Mouse (Mus musculus) midbrain, postnatal 0 days (tissue): ENCODE measurements at regions not wholly inside any gene's neighbourhood (a gene's known extent, or its start where the extent isn't known, plus 50 kb on each side); places are given as distances from the start of the nearest gene placed in this dataset.

Experiments used
- ATAC-seq: fragments of 200-750 bp; cut with Nextera tagmentation; 2 replicates; pipeline ENCODE4 v1.8.0; 2017; ENCODE audit warnings: moderate number of reproducible peaks, mild to moderate bottlenecking, moderate TSS enrichment, moderate library complexity; ENCODE audit not compliant: low FRiP score
- DNase-seq: peaks from one replicate; pipeline ENCODE4 v3.0.0-alpha.2; 2015; ENCODE audit warnings: low spot score
- H3K27ac ChIP-seq: fragments of 300-500 bp; sonication (generic); 2 replicates; pipeline ENCODE4 v1.5.1; 2014; ENCODE audit warnings: low read depth, mild to moderate bottlenecking, low read length, mixed read lengths
- H3K27me3 ChIP-seq: fragments of 300-500 bp; sonication (generic); 2 replicates; pipeline ENCODE4 v1.6.1; 2014; ENCODE audit warnings: low read length, control low read depth, mixed read lengths; ENCODE audit not compliant: insufficient read depth
- H3K36me3 ChIP-seq: fragments of 300-500 bp; sonication (generic); 2 replicates; pipeline ENCODE4 v1.6.1; 2014; ENCODE audit warnings: low read length, control low read depth, mixed read lengths; ENCODE audit not compliant: insufficient read depth
- H3K4me1 ChIP-seq: fragments of 300-500 bp; sonication (generic); 2 replicates; pipeline ENCODE4 v1.6.1; 2014; ENCODE audit warnings: mild to moderate bottlenecking, control low read depth, antibody characterized with exemption, low read length, mixed read lengths; ENCODE audit not compliant: insufficient read depth
- H3K4me2 ChIP-seq: fragments of 300-500 bp; sonication (generic); 2 replicates; pipeline ENCODE4 v1.6.1; 2014; ENCODE audit warnings: low read depth, mild to moderate bottlenecking, low read length, mixed read lengths; ENCODE audit not compliant: poor library complexity, severe bottlenecking
- H3K4me3 ChIP-seq: fragments of 300-500 bp; sonication (generic); 2 replicates; pipeline ENCODE4 v1.5.1; 2014; ENCODE audit warnings: low read depth, mild to moderate bottlenecking, low read length, moderate library complexity
- H3K9ac ChIP-seq: fragments of 300-500 bp; sonication (generic); replicated peaks from 2 replicates; pipeline ENCODE4 v1.6.1; 2014; ENCODE audit warnings: mild to moderate bottlenecking, low read length, moderate library complexity, mixed read lengths; ENCODE audit not compliant: poor library complexity, severe bottlenecking
- H3K9me3 ChIP-seq: fragments of 300-500 bp; sonication (generic); 2 replicates; pipeline ENCODE4 v1.6.1; 2016; ENCODE audit warnings: low read length, control low read depth
- CTCF ChIP-seq: IDR thresholded peaks from 2 replicates; pipeline ENCODE4 v1.5.1; 2016; ENCODE audit warnings: antibody characterized with exemption, mild to moderate bottlenecking
- WGBS: fragments of 180-500 bp; shearing (Covaris S2); extraction: QIAGEN DNeasy Blood & Tissue Kit; methylation state at CpG from one replicate; pipeline ENCODE4 v1.1.7; 2014; 5-methylcytosine and 5-hydroxymethylcytosine counted together

DNA sequence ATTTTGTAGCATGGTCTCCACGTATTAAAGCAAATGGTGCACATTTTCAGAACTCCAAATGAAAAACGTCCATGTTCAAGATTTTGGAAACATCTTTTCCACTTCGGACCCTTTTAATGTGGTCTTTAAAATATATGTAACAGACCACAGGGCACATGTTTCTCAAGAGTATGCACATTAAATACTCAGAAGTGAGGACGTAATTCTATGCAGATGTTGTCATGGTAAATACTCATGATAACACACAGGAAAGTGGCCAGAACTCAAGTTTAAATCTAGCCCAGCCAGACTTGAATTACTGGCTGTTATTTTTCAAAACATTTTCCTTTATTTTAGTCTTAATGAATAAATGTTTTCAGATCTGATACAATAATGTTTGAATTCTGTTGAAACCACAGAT lies 719.7 kb downstream of the Ttll7 start:
- DNase-seq (no peak), ATAC-seq (no peak)
- 88% methylated on average over 4 of the region's 4 CpGs for WGBS
- H3K9ac ChIP-seq = no peak overlapping the region
- no peaks in the 10 kb centered on the region for H3K9me3 ChIP-seq
- H3K27ac ChIP-seq = no peak overlapping the region
- no peak overlapping the region for H3K4me2 ChIP-seq
- H3K4me1 ChIP-seq = no peaks in the 10 kb centered on the region
- H3K27me3 ChIP-seq = no peaks in the 10 kb centered on the region
- no peak for TF ChIP-seq CTCF
- no peak overlapping the region for H3K4me3 ChIP-seq
- no peaks in the 10 kb centered on the region for H3K36me3 ChIP-seq

DNA sequence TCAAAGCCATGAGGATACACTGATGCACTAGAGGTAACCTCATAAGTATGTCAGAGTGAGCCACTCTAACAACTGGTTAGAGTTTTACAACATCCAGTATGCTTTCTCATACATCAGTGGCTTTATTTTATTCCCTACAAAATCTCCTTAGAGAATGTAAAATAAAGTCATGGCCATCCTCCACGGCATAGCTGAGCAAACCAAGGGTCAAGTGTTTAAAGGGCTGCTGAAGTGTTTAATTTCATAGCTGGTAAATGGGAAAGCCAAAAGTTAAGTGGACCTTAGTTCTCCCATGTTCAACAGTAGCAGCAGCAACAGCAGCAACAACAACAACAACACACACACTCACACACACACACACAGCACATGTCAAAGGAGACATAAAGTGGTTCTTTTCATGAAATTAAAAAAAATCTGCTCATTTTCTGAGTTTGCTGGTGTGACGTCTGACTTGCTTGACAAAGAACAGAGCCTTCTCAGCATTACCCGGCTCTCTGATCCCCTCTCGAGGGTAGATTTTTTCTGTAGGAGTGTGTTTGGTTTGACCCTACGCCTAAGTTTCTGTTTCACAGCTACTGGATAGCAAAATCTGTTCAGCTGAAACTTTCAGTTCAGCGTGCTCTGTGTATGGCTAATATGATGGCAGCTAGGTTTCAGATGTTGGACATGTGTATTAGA lies 693.3 kb downstream of the Ttll7 start:
- H3K4me2 ChIP-seq = no peak overlapping the region
- WGBS = 79% methylated on average over 6 of the region's 6 CpGs

DNA sequence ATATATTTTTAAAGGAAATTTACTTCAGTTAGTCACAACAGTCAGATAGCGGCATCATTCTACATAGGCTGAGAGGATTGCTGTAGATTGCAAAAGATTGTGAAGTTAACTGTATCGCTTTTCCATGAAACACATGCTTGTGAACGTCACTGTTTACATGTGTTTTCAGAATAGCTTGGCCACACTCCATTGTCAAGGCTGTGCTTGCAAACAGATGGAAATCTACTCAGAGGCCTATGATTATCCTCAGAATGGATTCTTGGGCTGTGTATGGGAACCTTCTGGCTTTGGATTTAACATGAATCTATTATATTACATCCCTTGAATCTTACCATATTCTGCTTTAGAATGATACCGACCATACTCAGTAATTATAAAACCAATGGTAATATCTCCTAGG lies 690.1 kb downstream of the Ttll7 start:
- Histone ChIP-seq H3K27ac (no peak overlapping the region), H3K4me1 (no peaks in the 10 kb centered on the region), H3K4me2 (no peak overlapping the region), H3K4me3 (no peak overlapping the region), H3K9ac (no peak overlapping the region), H3K27me3 (no peaks in the 10 kb centered on the region), H3K36me3 (no peaks in the 10 kb centered on the region), H3K9me3 (no peaks in the 10 kb centered on the region)
- no peak for TF ChIP-seq CTCF
- ATAC-seq = no peak
- 93% methylated on average over 4 of the region's 4 CpGs for WGBS
- no peak for DNase-seq

More for the DNA sequence above, 693.3 kb downstream of the Ttll7 start:
- Histone ChIP-seq H3K9ac (no peak overlapping the region), H3K27me3 (no peaks in the 10 kb centered on the region), H3K9me3 (no peaks in the 10 kb centered on the region), H3K36me3 (no peaks in the 10 kb centered on the region), H3K4me3 (no peak overlapping the region), H3K27ac (no peak overlapping the region), H3K4me1 (no peaks in the 10 kb centered on the region)
- no peak for DNase-seq
- no peak for ATAC-seq
- TF ChIP-seq CTCF = no peak

DNA sequence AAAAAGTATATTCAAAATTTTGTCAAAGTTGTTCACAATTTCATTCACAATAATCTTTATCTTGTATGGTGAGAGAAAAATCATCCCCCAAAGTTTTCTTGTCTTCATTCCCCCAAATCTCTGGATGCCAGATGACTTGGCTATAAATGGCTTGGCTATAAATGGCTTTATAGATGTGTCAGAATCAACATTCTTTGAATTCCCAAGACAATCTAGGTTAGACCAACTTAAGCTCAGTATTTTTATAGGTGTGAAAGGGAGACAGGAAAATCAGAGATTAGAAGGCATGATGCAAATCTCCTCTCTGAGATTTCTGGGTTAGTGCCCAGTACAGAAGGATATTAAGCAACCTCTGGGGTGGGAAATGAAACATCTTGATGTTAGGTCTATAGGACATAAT lies 685.4 kb downstream of the Ttll7 start:
- no peaks in the 10 kb centered on the region for H3K9me3 ChIP-seq
- DNase-seq = no peak
- no peak overlapping the region for H3K9ac ChIP-seq
- no peaks in the 10 kb centered on the region for H3K4me1 ChIP-seq
- no peak overlapping the region for H3K4me2 ChIP-seq
- no peak overlapping the region for H3K4me3 ChIP-seq
- no peak for ATAC-seq
- H3K27ac ChIP-seq = no peak overlapping the region
- no peak for TF ChIP-seq CTCF
- H3K27me3 ChIP-seq = no peaks in the 10 kb centered on the region
- no peaks in the 10 kb centered on the region for H3K36me3 ChIP-seq

DNA sequence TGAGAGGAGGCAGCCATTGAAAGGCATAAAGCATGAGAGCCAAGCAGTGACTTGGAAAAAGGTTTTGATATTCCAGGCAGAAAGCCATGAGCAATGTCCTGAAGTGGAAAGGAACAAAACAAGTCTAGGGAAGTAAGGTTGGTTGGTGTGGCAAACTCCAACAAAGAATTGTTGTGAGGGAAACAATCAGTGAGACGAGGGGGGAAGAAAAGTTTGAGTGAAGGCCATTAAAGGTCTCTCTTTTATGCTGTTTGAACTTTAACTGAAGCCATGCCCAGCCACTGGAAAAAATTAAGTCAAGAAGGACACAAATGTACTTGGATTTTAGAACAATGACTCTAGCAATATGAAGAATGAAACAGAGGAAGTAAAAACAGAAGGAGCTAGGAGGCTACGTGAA lies 680.0 kb downstream of the Ttll7 start:
- H3K4me1 ChIP-seq = no peaks in the 10 kb centered on the region
- H3K27me3 ChIP-seq = no peaks in the 10 kb centered on the region
- H3K4me2 ChIP-seq = no peak overlapping the region
- H3K4me3 ChIP-seq = no peak overlapping the region
- ATAC-seq (no peak), DNase-seq (no peak)
- no peaks in the 10 kb centered on the region for H3K9me3 ChIP-seq
- 64% methylated on average over 2 of the region's 2 CpGs for WGBS
- H3K9ac ChIP-seq = no peak overlapping the region
- H3K27ac ChIP-seq = no peak overlapping the region
- no peak for TF ChIP-seq CTCF
- H3K36me3 ChIP-seq = no peaks in the 10 kb centered on the region

DNA sequence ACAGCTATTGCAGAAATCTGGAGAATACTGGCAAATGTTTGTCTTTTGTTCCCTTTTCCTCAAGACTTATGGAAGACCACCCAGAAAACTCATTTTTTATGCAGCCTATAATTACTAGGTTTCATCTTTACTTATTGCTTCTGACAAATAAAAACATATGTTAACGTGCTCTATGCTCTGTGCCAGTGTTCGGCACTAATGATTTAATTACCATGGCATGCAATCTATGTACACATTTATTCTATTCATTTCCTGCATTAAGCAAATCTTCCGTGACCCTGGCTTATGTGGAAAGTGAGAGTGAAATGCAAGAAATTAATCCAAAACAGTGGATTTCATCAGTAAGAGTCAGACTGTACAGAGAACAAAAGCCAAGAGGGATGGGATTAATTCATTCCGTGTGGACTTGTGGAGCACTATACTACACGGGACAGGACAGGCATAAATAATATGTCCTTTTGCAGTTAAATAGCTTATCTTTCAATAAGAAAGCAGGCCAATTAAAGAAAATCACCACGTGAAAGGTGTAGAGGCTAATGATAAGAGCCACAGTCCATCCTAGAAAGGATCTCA lies 679.5 kb downstream of the Ttll7 start:
- H3K4me2 ChIP-seq = no peak overlapping the region
- H3K9ac ChIP-seq = no peak overlapping the region
- no peak overlapping the region for H3K4me3 ChIP-seq
- H3K27ac ChIP-seq = no peak overlapping the region
- no peak for TF ChIP-seq CTCF
- no peaks in the 10 kb centered on the region for H3K9me3 ChIP-seq
- no peak for DNase-seq
- 48% methylated on average over 6 of the region's 6 CpGs for WGBS
- no peaks in the 10 kb centered on the region for H3K27me3 ChIP-seq
- no peak for ATAC-seq
- H3K4me1 ChIP-seq = no peaks in the 10 kb centered on the region
- H3K36me3 ChIP-seq = no peaks in the 10 kb centered on the region
